Comparison of ENCODE assay signal across 22 mouse cellular contexts in genomic region chr13:30115792-30116191, GRCm38 (mm10). TPM values are rescaled to one million over a fixed set of nuclear protein-coding genes. Genes with fewer than 3 reads are reported as not detected.
DNase-seq lines count a peak whose midpoint lies in the region; ATAC-seq and TF ChIP-seq lines count a peak whose summit lies in the region.
"Had no signal": no experiment of that assay in that cellular context is flagged by ENCODE, and none has a peak within 500 bp of the region (broad histone marks: within the 10 kb centered on the region; RNA-seq: fewer than 3 reads in every experiment).

No protein-coding gene starts in this region.

- TF ChIP-seq EP300 in liver, postnatal 0 days (IDR thresholded peaks at IDR 0.05; ENCODE audit: low read depth), result no peak

- 87% methylated on average over 5 of the region's 5 CpGs for WGBS in liver, postnatal 0 days (ENCODE audit: insufficient replicate concordance)
- 69% methylated on average over 5 of the region's 5 CpGs for WGBS in liver, embryonic 12.5 days (ENCODE audit: insufficient replicate concordance)

- no peak overlapping the region for H3K27ac ChIP-seq in liver, postnatal 0 days (ENCODE audit: low read depth)
- no peak overlapping the region for H3K27ac ChIP-seq in liver, embryonic 12.5 days
- H3K27ac ChIP-seq: hindbrain, embryonic 10.5 days; hindbrain, embryonic 13.5 days; intestine, embryonic 15.5 days had no signal

- H3K36me3 ChIP-seq in liver, postnatal 0 days (replicated peaks; ENCODE audit: insufficient read depth, low read length), result no peaks in the 10 kb centered on the region
- H3K36me3 ChIP-seq in liver, embryonic 12.5 days, result no peaks in the 10 kb centered on the region
- H3K36me3 ChIP-seq: hindbrain, embryonic 10.5 days; hindbrain, embryonic 13.5 days; intestine, embryonic 15.5 days had no signal

- DNase-seq in heart, adult 11 months, result peak; percentile 55
- no peak for DNase-seq in heart, postnatal 4 days
- DNase-seq in liver, postnatal 0 days, result no peak
- peak; percentile 48 for DNase-seq in R1 (ENCODE audit: low read depth, low spot score)
- DNase-seq in cerebellum, postnatal 4 days (ENCODE audit: low spot score in 2 of 2), result no peak
- DNase-seq in kidney, postnatal 4 days, result no peak
- DNase-seq: adrenal gland, adult 8-10 months; adrenal gland, postnatal 25 days; cerebellum, adult 11-12 months; cerebellum, adult 8-10 months; cerebellum, postnatal 10 days; cerebellum, postnatal 36 days; gastrocnemius, postnatal 36 days had no signal

- no peak for ATAC-seq in liver, postnatal 0 days
- ATAC-seq in liver, embryonic 12.5 days, result no peak
- ATAC-seq in erythroid progenitor cell, adult 5-6 weeks (replicated peaks; ENCODE audit: low FRiP score, poor library complexity, severe bottlenecking), result no peak
- ATAC-seq: activated CD4-positive, CD25-positive, alpha-beta regulatory T cell, adult 4 months; forebrain, embryonic 14.5 days; hindbrain, embryonic 16.5 days; intestine, embryonic 15.5 days had no signal

- H3K4me2 ChIP-seq in liver, postnatal 0 days (ENCODE audit: low read depth, low read length), result no peak overlapping the region
- no peak overlapping the region for H3K4me2 ChIP-seq in liver, embryonic 12.5 days
- H3K4me2 ChIP-seq: heart, embryonic 11.5 days; hindbrain, embryonic 13.5 days; intestine, embryonic 15.5 days had no signal

- no peak overlapping the region for H3K4me3 ChIP-seq in liver, postnatal 0 days (ENCODE audit: low read depth, low read length)
- no peak overlapping the region for H3K4me3 ChIP-seq in liver, embryonic 12.5 days
- H3K4me3 ChIP-seq: hindbrain, embryonic 10.5 days; hindbrain, embryonic 13.5 days; intestine, embryonic 15.5 days had no signal

- TF ChIP-seq CTCF in liver, postnatal 0 days (IDR thresholded peaks at IDR 0.05; ENCODE audit: low read depth), result 0 out of 2 replicates have a peak, but pooled peaks have one; percentile 2

- no peaks in the 10 kb centered on the region for H3K27me3 ChIP-seq in liver, postnatal 0 days (ENCODE audit: insufficient read depth, low read length)
- no peaks in the 10 kb centered on the region for H3K27me3 ChIP-seq in liver, embryonic 12.5 days (replicated peaks)
- H3K27me3 ChIP-seq: hindbrain, embryonic 13.5 days; intestine, embryonic 15.5 days had no signal

- H3K9ac ChIP-seq in liver, postnatal 0 days (replicated peaks), result no peak overlapping the region
- H3K9ac ChIP-seq in liver, embryonic 12.5 days, result no peak overlapping the region
- H3K9ac ChIP-seq: hindbrain, embryonic 13.5 days; intestine, embryonic 15.5 days had no signal

- no peaks in the 10 kb centered on the region for H3K9me3 ChIP-seq in liver, postnatal 0 days (ENCODE audit: low read length)
- H3K9me3 ChIP-seq in liver, embryonic 12.5 days (replicated peaks), result no peaks in the 10 kb centered on the region
- H3K9me3 ChIP-seq: hindbrain, embryonic 10.5 days; hindbrain, embryonic 13.5 days; intestine, embryonic 15.5 days had no signal

- no peaks in the 10 kb centered on the region for H3K4me1 ChIP-seq in liver, postnatal 0 days (ENCODE audit: insufficient read depth)
- H3K4me1 ChIP-seq in liver, embryonic 12.5 days, result no peaks in the 10 kb centered on the region
- H3K4me1 ChIP-seq: hindbrain, embryonic 10.5 days; hindbrain, embryonic 13.5 days; intestine, embryonic 15.5 days had no signal

RNA-seq across cellular contexts. Expression of gene Mboat1, which starts 20.5 kb away (rescaled TPM):
- 1 to 10 TPM; 1.6 to 2.2 TPM for total RNA-seq in heart, postnatal 4 days (2021)
- polyA plus RNA-seq in liver, postnatal 0 days (2015; fragmentation: Nextera tagmentation; extraction: Ambion mirVana), result 1.1 and 1.5 TPM in 2 replicates
- polyA plus RNA-seq in liver, embryonic 12.5 days (2016; fragmentation: Nextera tagmentation; extraction: Ambion mirVana), result 2.6 TPM in 2 replicates
- 0.84 and 6.1 TPM in 2 replicates for total RNA-seq in erythroid progenitor cell, adult 5-6 weeks (2015; ENCODE audit: low replicate concordance)
- 1.7 TPM in 1 of 2 replicates, not detected in the other for total RNA-seq in erythroid progenitor cell, adult 5-6 weeks (2017; ENCODE audit: low replicate concordance)

Comparison
In these comparisons a context has a peak if more than half of its experiments do, and no peak if none do; other contexts are left out.
1. DNase-seq: peak in heart, adult 11 months (single experiment) and R1 (single experiment); none in heart, postnatal 4 days (single experiment), liver, postnatal 0 days (single experiment), cerebellum, postnatal 4 days (0 of 2) and kidney, postnatal 4 days (0 of 2).